Mouse (Mus musculus) embryo, embryonic 10 days (tissue): ENCODE measurements around the gene Nckap5.

Source experiments
- DNase-seq: peaks from one replicate; pipeline ENCODE4 v3.0.0-alpha.2; 2015; ENCODE audit warnings: low spot score

Nckap5 gene

GRCm38 (mm10) chr1:126364556-126364955 lies 466.0 kb downstream of the Nckap5 start:
- DNase-seq = no peak

- DNase-seq = no peak
These were observed 469.9 kb downstream of the Nckap5 start for GRCm38 (mm10) chr1:126360531-126361220.

GRCm38 (mm10) chr1:126360111-126360510 lies 470.5 kb downstream of the Nckap5 start:
- DNase-seq = no peak

GRCm38 (mm10) chr1:126341806-126342205 lies 488.8 kb downstream of the Nckap5 start:
- no peak for DNase-seq

- DNase-seq = no peak
These were observed 491.3 kb downstream of the Nckap5 start for GRCm38 (mm10) chr1:126339250-126339649.

GRCm38 (mm10) chr1:126334202-126334601 lies 496.4 kb downstream of the Nckap5 start:
- DNase-seq = no peak

- DNase-seq = no peak
These were observed 498.6 kb downstream of the Nckap5 start for GRCm38 (mm10) chr1:126332026-126332425.

- no peak for DNase-seq
These were observed 509.9 kb downstream of the Nckap5 start for GRCm38 (mm10) chr1:126320696-126321095.

GRCm38 (mm10) chr1:126317874-126318607 lies 512.6 kb downstream of the Nckap5 start:
- DNase-seq = peak; percentile 31

GRCm38 (mm10) chr1:126317345-126317744 lies 513.3 kb downstream of the Nckap5 start:
- DNase-seq = no peak

GRCm38 (mm10) chr1:126316866-126317265 lies 513.7 kb downstream of the Nckap5 start:
- DNase-seq = peak; percentile 69

GRCm38 (mm10) chr1:126301129-126301528 lies 529.5 kb downstream of the Nckap5 start:
- no peak for DNase-seq

- DNase-seq = no peak
These were observed 565.7 kb downstream of the Nckap5 start for GRCm38 (mm10) chr1:126264931-126265330.

- no peak for DNase-seq
These were observed 576.2 kb downstream of the Nckap5 start for GRCm38 (mm10) chr1:126254364-126254763.

GRCm38 (mm10) chr1:126253934-126254333 lies 576.7 kb downstream of the Nckap5 start:
- DNase-seq = no peak

- no peak for DNase-seq
These were observed 597.4 kb downstream of the Nckap5 start for GRCm38 (mm10) chr1:126233196-126233595.

- no peak for DNase-seq
These were observed 599.4 kb downstream of the Nckap5 start for GRCm38 (mm10) chr1:126231199-126231598.

- DNase-seq = no peak
These were observed 620.4 kb downstream of the Nckap5 start for GRCm38 (mm10) chr1:126210212-126210611.

GRCm38 (mm10) chr1:126209743-126210142 lies 620.9 kb downstream of the Nckap5 start:
- no peak for DNase-seq

- DNase-seq = no peak
These were observed 621.5 kb downstream of the Nckap5 start for GRCm38 (mm10) chr1:126209131-126209530.

GRCm38 (mm10) chr1:126196937-126197336 lies 633.7 kb downstream of the Nckap5 start:
- no peak for DNase-seq

GRCm38 (mm10) chr1:126190353-126190752 lies 640.2 kb downstream of the Nckap5 start:
- no peak for DNase-seq

- no peak for DNase-seq
These were observed 646.8 kb downstream of the Nckap5 start for GRCm38 (mm10) chr1:126183751-126184150.
